Mouse (Mus musculus): ENCODE measurements around the gene Stab1. TPM values are rescaled to one million over a fixed set of nuclear protein-coding genes. Genes with fewer than 3 reads are reported as not detected.

Gene Stab1
- polyA plus RNA-seq, 1 experiment, result 0.46 TPM

- H3K4me3 ChIP-seq, result no peak overlapping the region
- peaks cover 57% of the 10 kb centered on the region for H3K36me3 ChIP-seq (ENCODE audit: control insufficient read depth, insufficient read depth)
- peak overlapping the region; percentile 69 for H3K4me2 ChIP-seq (ENCODE audit: low read depth)
- peaks cover 73% of the 10 kb centered on the region for H3K79me2 ChIP-seq (ENCODE audit: control insufficient read depth, insufficient read depth)
- no peaks in the 10 kb centered on the region for H3K27me3 ChIP-seq (ENCODE audit: control insufficient read depth, insufficient read depth, insufficient read length)
- H3ac ChIP-seq (ENCODE audit: control insufficient read depth, insufficient read length), result no peak overlapping the region
- TF ChIP-seq MYOD1 (IDR thresholded peaks at IDR 0.05; ENCODE audit: control insufficient read depth in 1 of 3, insufficient read length in 2 of 3, low read depth in 2 of 3) (no peak), MAX (IDR thresholded peaks at IDR 0.05; ENCODE audit: low read depth) (no peak), MYOG (IDR thresholded peaks at IDR 0.05; ENCODE audit: control insufficient read depth in 1 of 3, insufficient read depth in 1 of 3, insufficient read length in 2 of 3, low read depth in 2 of 3) (no peak), USF1 (IDR thresholded peaks at IDR 0.05; ENCODE audit: low read depth) (no peak), POLR2AphosphoS2 (IDR thresholded peaks at IDR 0.05; ENCODE audit: insufficient read length, low read depth) (no peak), TCF12 (IDR thresholded peaks at IDR 0.05; ENCODE audit: insufficient read depth, poor library complexity, severe bottlenecking) (no peak), SRF (IDR thresholded peaks at IDR 0.05; ENCODE audit: control insufficient read depth, insufficient read length, low read depth) (no peak), E2F4 (IDR thresholded peaks at IDR 0.05; ENCODE audit: insufficient read depth) (no peak), REST (IDR thresholded peaks at IDR 0.05; ENCODE audit: insufficient read depth, insufficient read length) (no peak), TCF3 (IDR thresholded peaks at IDR 0.05; ENCODE audit: insufficient read length, low read depth) (no peak), POLR2A (IDR thresholded peaks at IDR 0.05; ENCODE audit: insufficient read length, low read depth) (no peak), CEBPB (IDR thresholded peaks at IDR 0.05; ENCODE audit: insufficient read depth, poor library complexity, severe bottlenecking) (no peak)
Observed at GRCm38 (mm10) chr14:31195968-31196367, 27.5 kb upstream of the Stab1 start.

- H3K36me3 ChIP-seq (ENCODE audit: control insufficient read depth, insufficient read depth), result peaks cover 57% of the 10 kb centered on the region
- no peak overlapping the region for H3ac ChIP-seq (ENCODE audit: control insufficient read depth, insufficient read length)
- H3K27me3 ChIP-seq (ENCODE audit: control insufficient read depth, insufficient read depth, insufficient read length), result no peaks in the 10 kb centered on the region
- H3K79me2 ChIP-seq (ENCODE audit: control insufficient read depth, insufficient read depth), result peaks cover 69% of the 10 kb centered on the region
- peak; percentile 20 for TF ChIP-seq POLR2AphosphoS2 (IDR thresholded peaks at IDR 0.05; ENCODE audit: insufficient read length, low read depth)
- no peak for TF ChIP-seq MYOG (IDR thresholded peaks at IDR 0.05; ENCODE audit: control insufficient read depth in 1 of 3, insufficient read depth in 1 of 3, insufficient read length in 2 of 3, low read depth in 2 of 3)
- 0 out of 2 replicates have a peak, but pooled peaks have one; percentile 8 for TF ChIP-seq CEBPB (IDR thresholded peaks at IDR 0.05; ENCODE audit: insufficient read depth, poor library complexity, severe bottlenecking)
- H3K4me2 ChIP-seq (ENCODE audit: low read depth), result peak overlapping the region; percentile 69
- no peak overlapping the region for H3K4me3 ChIP-seq
Observed at GRCm38 (mm10) chr14:31195521-31195920, 27.1 kb upstream of the Stab1 start.

GRCm38 (mm10) chr14:31194891-31195513 lies 26.6 kb upstream of the Stab1 start:
- peak overlapping the region; percentile 69 for H3K4me2 ChIP-seq (ENCODE audit: low read depth)
- no peak overlapping the region for H3ac ChIP-seq (ENCODE audit: control insufficient read depth, insufficient read length)
- H3K4me3 ChIP-seq, result no peak overlapping the region
- peak; percentile 51 for TF ChIP-seq POLR2AphosphoS2 (IDR thresholded peaks at IDR 0.05; ENCODE audit: insufficient read length, low read depth)
- TF ChIP-seq MYOG (IDR thresholded peaks at IDR 0.05; ENCODE audit: control insufficient read depth in 1 of 3, insufficient read depth in 1 of 3, insufficient read length in 2 of 3, low read depth in 2 of 3), result peak in 2 of 3 experiments; percentile 37 to 55
- no peak for TF ChIP-seq TCF3 (IDR thresholded peaks at IDR 0.05; ENCODE audit: insufficient read length, low read depth)
- TF ChIP-seq USF1 (IDR thresholded peaks at IDR 0.05; ENCODE audit: low read depth), result no peak
- TF ChIP-seq MAX (IDR thresholded peaks at IDR 0.05; ENCODE audit: low read depth), result no peak
- peak; percentile 5 to 68 (median 60) for TF ChIP-seq MYOD1 (IDR thresholded peaks at IDR 0.05; ENCODE audit: control insufficient read depth in 1 of 3, insufficient read length in 2 of 3, low read depth in 2 of 3)
- TF ChIP-seq E2F4 (IDR thresholded peaks at IDR 0.05; ENCODE audit: insufficient read depth), result no peak
- TF ChIP-seq REST (IDR thresholded peaks at IDR 0.05; ENCODE audit: insufficient read depth, insufficient read length), result no peak
- H3K79me2 ChIP-seq (ENCODE audit: control insufficient read depth, insufficient read depth), result peaks cover 63% of the 10 kb centered on the region
- no peaks in the 10 kb centered on the region for H3K27me3 ChIP-seq (ENCODE audit: control insufficient read depth, insufficient read depth, insufficient read length)
- H3K36me3 ChIP-seq (ENCODE audit: control insufficient read depth, insufficient read depth), result peaks cover 58% of the 10 kb centered on the region

GRCm38 (mm10) chr14:31194441-31194840 lies 26.0 kb upstream of the Stab1 start:
- no peak overlapping the region for H3K4me3 ChIP-seq
- no peaks in the 10 kb centered on the region for H3K27me3 ChIP-seq (ENCODE audit: control insufficient read depth, insufficient read depth, insufficient read length)
- peaks cover 58% of the 10 kb centered on the region for H3K36me3 ChIP-seq (ENCODE audit: control insufficient read depth, insufficient read depth)
- TF ChIP-seq CEBPB (IDR thresholded peaks at IDR 0.05; ENCODE audit: insufficient read depth, poor library complexity, severe bottlenecking) (no peak), POLR2A (IDR thresholded peaks at IDR 0.05; ENCODE audit: insufficient read length, low read depth) (no peak), TCF12 (IDR thresholded peaks at IDR 0.05; ENCODE audit: insufficient read depth, poor library complexity, severe bottlenecking) (no peak), E2F4 (IDR thresholded peaks at IDR 0.05; ENCODE audit: insufficient read depth) (no peak), USF1 (IDR thresholded peaks at IDR 0.05; ENCODE audit: low read depth) (no peak), REST (IDR thresholded peaks at IDR 0.05; ENCODE audit: insufficient read depth, insufficient read length) (no peak), SRF (IDR thresholded peaks at IDR 0.05; ENCODE audit: control insufficient read depth, insufficient read length, low read depth) (no peak), MAX (IDR thresholded peaks at IDR 0.05; ENCODE audit: low read depth) (no peak), MYOG (IDR thresholded peaks at IDR 0.05; ENCODE audit: control insufficient read depth in 1 of 3, insufficient read depth in 1 of 3, insufficient read length in 2 of 3, low read depth in 2 of 3) (no peak), TCF3 (IDR thresholded peaks at IDR 0.05; ENCODE audit: insufficient read length, low read depth) (no peak), POLR2AphosphoS2 (IDR thresholded peaks at IDR 0.05; ENCODE audit: insufficient read length, low read depth) (no peak), MYOD1 (IDR thresholded peaks at IDR 0.05; ENCODE audit: control insufficient read depth in 1 of 3, insufficient read length in 2 of 3, low read depth in 2 of 3) (no peak)
- H3ac ChIP-seq (ENCODE audit: control insufficient read depth, insufficient read length), result no peak overlapping the region
- H3K79me2 ChIP-seq (ENCODE audit: control insufficient read depth, insufficient read depth), result peaks cover 58% of the 10 kb centered on the region
- peak overlapping the region; percentile 69 for H3K4me2 ChIP-seq (ENCODE audit: low read depth)

- Histone ChIP-seq H3K36me3 (ENCODE audit: control insufficient read depth, insufficient read depth) (peaks cover 60% of the 10 kb centered on the region), H3K4me3 (no peak overlapping the region), H3ac (ENCODE audit: control insufficient read depth, insufficient read length) (no peak overlapping the region), H3K4me2 (ENCODE audit: low read depth) (no peak overlapping the region), H3K27me3 (ENCODE audit: control insufficient read depth, insufficient read depth, insufficient read length) (no peaks in the 10 kb centered on the region), H3K79me2 (ENCODE audit: control insufficient read depth, insufficient read depth) (peaks cover 53% of the 10 kb centered on the region)
- no peak for TF ChIP-seq REST (IDR thresholded peaks at IDR 0.05; ENCODE audit: insufficient read depth, insufficient read length)
- no peak for TF ChIP-seq USF1 (IDR thresholded peaks at IDR 0.05; ENCODE audit: low read depth)
- TF ChIP-seq POLR2A (IDR thresholded peaks at IDR 0.05; ENCODE audit: insufficient read length, low read depth), result no peak
- TF ChIP-seq CEBPB (IDR thresholded peaks at IDR 0.05; ENCODE audit: insufficient read depth, poor library complexity, severe bottlenecking), result no peak
- no peak for TF ChIP-seq TCF3 (IDR thresholded peaks at IDR 0.05; ENCODE audit: insufficient read length, low read depth)
- TF ChIP-seq TCF12 (IDR thresholded peaks at IDR 0.05; ENCODE audit: insufficient read depth, poor library complexity, severe bottlenecking), result no peak
- TF ChIP-seq MYOD1 (IDR thresholded peaks at IDR 0.05; ENCODE audit: control insufficient read depth in 1 of 3, insufficient read length in 2 of 3, low read depth in 2 of 3), result no peak
- no peak for TF ChIP-seq MAX (IDR thresholded peaks at IDR 0.05; ENCODE audit: low read depth)
- no peak for TF ChIP-seq E2F4 (IDR thresholded peaks at IDR 0.05; ENCODE audit: insufficient read depth)
- no peak for TF ChIP-seq POLR2AphosphoS2 (IDR thresholded peaks at IDR 0.05; ENCODE audit: insufficient read length, low read depth)
- TF ChIP-seq SRF (IDR thresholded peaks at IDR 0.05; ENCODE audit: control insufficient read depth, insufficient read length, low read depth), result no peak
- no peak for TF ChIP-seq MYOG (IDR thresholded peaks at IDR 0.05; ENCODE audit: control insufficient read depth in 1 of 3, insufficient read depth in 1 of 3, insufficient read length in 2 of 3, low read depth in 2 of 3)
Observed at GRCm38 (mm10) chr14:31193791-31194190, 25.4 kb upstream of the Stab1 start.

Measured in myocyte (in vitro differentiated cells).